In the genomic region with DNA sequence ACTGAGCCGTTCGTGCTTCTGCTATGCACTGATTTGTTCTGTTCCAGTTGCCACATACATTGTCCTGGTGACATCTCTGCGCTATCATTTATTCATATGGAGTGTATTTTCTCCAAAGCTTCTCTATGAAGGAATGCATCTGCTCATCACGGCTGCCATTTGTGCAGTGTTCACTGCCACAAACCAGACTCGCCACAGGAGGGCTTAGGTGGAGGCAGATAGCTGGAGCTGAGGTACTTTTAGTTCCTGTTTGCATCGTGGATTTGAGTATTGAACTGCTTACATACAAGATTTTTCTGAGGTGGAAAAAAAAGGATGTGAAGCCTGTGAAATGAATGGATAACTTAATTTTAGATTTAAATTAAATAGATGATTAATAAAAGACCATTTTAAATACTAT, we compare ENCODE assay signal across 25 mouse cellular contexts. TPM values are rescaled to one million over a fixed set of nuclear protein-coding genes. Genes with fewer than 3 reads are reported as not detected.
"Had no signal": no experiment of that assay in that cellular context is flagged by ENCODE, and none has a peak within 500 bp of the region (broad histone marks: within the 10 kb centered on the region; RNA-seq: fewer than 3 reads in every experiment).

No protein-coding gene starts in this region.

- H3K9me3 ChIP-seq: kidney, embryonic 15.5 days; limb, embryonic 12.5 days; limb, embryonic 15.5 days; midbrain, embryonic 13.5 days; neural tube, embryonic 12.5 days; neural tube, embryonic 15.5 days; stomach, embryonic 15.5 days had no signal

- H3K9ac ChIP-seq: kidney, embryonic 15.5 days; limb, embryonic 12.5 days; limb, embryonic 15.5 days; liver, embryonic 14.5 days; liver, postnatal 0 days; lung, embryonic 14.5 days; midbrain, embryonic 13.5 days; neural tube, embryonic 12.5 days; neural tube, embryonic 15.5 days; stomach, embryonic 15.5 days had no signal

- DNase-seq: kidney, adult 11 months; kidney, adult 8-10 months; kidney, postnatal 10 days; kidney, postnatal 36 days; left cerebral cortex, postnatal 4 days; liver, postnatal 0 days; lung, embryonic 14.5 days; right cerebral cortex, adult 18-20 months; right cerebral cortex, postnatal 14 days; right cerebral cortex, postnatal 4 days; thymus, postnatal 25 days had no signal

- H3K27me3 ChIP-seq: kidney, embryonic 15.5 days; limb, embryonic 12.5 days; limb, embryonic 15.5 days; midbrain, embryonic 13.5 days; neural tube, embryonic 12.5 days; neural tube, embryonic 15.5 days; stomach, embryonic 15.5 days had no signal

- H3K27ac ChIP-seq: kidney, embryonic 15.5 days; limb, embryonic 12.5 days; limb, embryonic 15.5 days; liver, embryonic 14.5 days; macrophage; midbrain, embryonic 13.5 days; neural tube, embryonic 12.5 days; neural tube, embryonic 15.5 days; stomach, embryonic 15.5 days had no signal

- H3K4me1 ChIP-seq: kidney, embryonic 15.5 days; limb, embryonic 12.5 days; limb, embryonic 15.5 days; midbrain, embryonic 13.5 days; neural tube, embryonic 12.5 days; neural tube, embryonic 15.5 days; stomach, embryonic 15.5 days had no signal

- H3K4me2 ChIP-seq: kidney, embryonic 15.5 days; limb, embryonic 12.5 days; limb, embryonic 15.5 days; liver, embryonic 11.5 days; lung, embryonic 14.5 days; midbrain, embryonic 13.5 days; neural tube, embryonic 12.5 days; neural tube, embryonic 15.5 days; stomach, embryonic 15.5 days had no signal

- H3K4me3 ChIP-seq: kidney, embryonic 15.5 days; limb, embryonic 12.5 days; limb, embryonic 15.5 days; midbrain, embryonic 13.5 days; neural tube, embryonic 12.5 days; neural tube, embryonic 15.5 days; stomach, embryonic 15.5 days had no signal

RNA-seq across cellular contexts. Expression of gene Gm42517, which starts 19.9 kb away (rescaled TPM):
- total RNA-seq: megakaryocyte, adult 5-6 weeks had no signal
- polyA plus RNA-seq: kidney, embryonic 15.5 days; limb, embryonic 12.5 days; liver, postnatal 0 days; lung, embryonic 14.5 days; thymus, postnatal 0 days had no signal

RNA-seq across cellular contexts. Expression of gene Pde6b, which starts 40.3 kb away (rescaled TPM):
- total RNA-seq: left cerebral cortex, postnatal 10 days; left cerebral cortex, postnatal 4 days; megakaryocyte, adult 5-6 weeks had no signal
- polyA plus RNA-seq: lung, postnatal 0 days; neural tube, embryonic 12.5 days had no signal
